ENCODE assay signal across 16 mouse cellular contexts in the genomic region with DNA sequence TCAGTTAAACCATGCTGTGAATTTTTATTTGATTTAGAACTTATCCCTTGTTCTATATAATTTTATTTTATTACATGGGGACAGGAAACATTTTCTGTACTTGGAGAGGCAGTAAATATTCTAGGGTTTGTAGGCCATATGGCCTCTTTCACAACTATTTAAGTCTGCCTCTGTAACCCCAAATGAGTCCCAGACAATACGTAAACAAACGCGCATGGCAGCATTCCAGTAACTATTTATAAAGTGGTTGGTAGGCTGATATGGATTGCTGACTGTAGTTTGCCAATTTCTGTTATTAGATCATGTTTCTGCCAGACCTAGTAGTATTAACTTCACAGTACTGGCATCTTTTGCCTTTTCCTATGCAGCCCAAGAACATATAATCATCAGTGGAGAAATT.
A peak's percentile ranks its signal among the peaks of the same experiment; 100 is the strongest.
DNase-seq lines count a peak whose midpoint lies in the region; ATAC-seq and TF ChIP-seq lines count a peak whose summit lies in the region.
"Had no signal": no experiment of that assay in that cellular context is flagged by ENCODE, and none has a peak within 500 bp of the region (broad histone marks: within the 10 kb centered on the region; RNA-seq: fewer than 3 reads in every experiment).

No protein-coding gene starts in this region.

- peak; percentile 58 for ATAC-seq in forebrain, embryonic 16.5 days
- ATAC-seq in forebrain, embryonic 12.5 days (ENCODE audit: low FRiP score) = no peak
- ATAC-seq in kidney, postnatal 0 days (replicated peaks; ENCODE audit: low FRiP score, low read depth) = no peak
- no peak for ATAC-seq in midbrain, embryonic 11.5 days (ENCODE audit: low FRiP score)
- ATAC-seq: intestine, postnatal 0 days; liver, postnatal 0 days had no signal

- no peak overlapping the region for H3K27ac ChIP-seq in forebrain, embryonic 16.5 days (ENCODE audit: low read length)
- H3K27ac ChIP-seq in forebrain, embryonic 12.5 days = no peak overlapping the region
- no peak overlapping the region for H3K27ac ChIP-seq in kidney, postnatal 0 days
- no peak overlapping the region for H3K27ac ChIP-seq in midbrain, embryonic 11.5 days (ENCODE audit: low read depth, low read length)
- H3K27ac ChIP-seq: hindbrain, embryonic 15.5 days; neural tube, embryonic 12.5 days had no signal

- TF ChIP-seq CTCF in kidney, postnatal 0 days (IDR thresholded peaks at IDR 0.05; ENCODE audit: low read depth) = no peak

- H3K9ac ChIP-seq in forebrain, embryonic 16.5 days (replicated peaks; ENCODE audit: low read depth, low read length) = no peak overlapping the region
- no peak overlapping the region for H3K9ac ChIP-seq in forebrain, embryonic 12.5 days
- H3K9ac ChIP-seq in kidney, postnatal 0 days (ENCODE audit: low read depth, low read length) = no peak overlapping the region
- no peak overlapping the region for H3K9ac ChIP-seq in midbrain, embryonic 11.5 days (ENCODE audit: low read length)
- H3K9ac ChIP-seq: hindbrain, embryonic 15.5 days; liver, postnatal 0 days; neural tube, embryonic 12.5 days had no signal

- no peak overlapping the region for H3K4me2 ChIP-seq in forebrain, embryonic 16.5 days (ENCODE audit: low read length)
- no peak overlapping the region for H3K4me2 ChIP-seq in forebrain, embryonic 12.5 days
- no peak overlapping the region for H3K4me2 ChIP-seq in kidney, postnatal 0 days (ENCODE audit: low read length)
- H3K4me2 ChIP-seq in midbrain, embryonic 11.5 days = no peak overlapping the region
- H3K4me2 ChIP-seq: hindbrain, embryonic 15.5 days; neural tube, embryonic 12.5 days had no signal

- H3K4me3 ChIP-seq in forebrain, embryonic 16.5 days (replicated peaks; ENCODE audit: low read length) = no peak overlapping the region
- H3K4me3 ChIP-seq in forebrain, embryonic 12.5 days (replicated peaks) = no peak overlapping the region
- H3K4me3 ChIP-seq in kidney, postnatal 0 days (replicated peaks; ENCODE audit: low read depth, low read length) = no peak overlapping the region
- no peak overlapping the region for H3K4me3 ChIP-seq in midbrain, embryonic 11.5 days (ENCODE audit: low read depth, low read length)
- H3K4me3 ChIP-seq: hindbrain, embryonic 15.5 days; neural tube, embryonic 12.5 days had no signal

- no peaks in the 10 kb centered on the region for H3K9me3 ChIP-seq in forebrain, embryonic 16.5 days (ENCODE audit: control insufficient read depth, low read length)
- H3K9me3 ChIP-seq in forebrain, embryonic 12.5 days = no peaks in the 10 kb centered on the region
- H3K9me3 ChIP-seq in kidney, postnatal 0 days (replicated peaks; ENCODE audit: low read length) = no peaks in the 10 kb centered on the region
- no peaks in the 10 kb centered on the region for H3K9me3 ChIP-seq in midbrain, embryonic 11.5 days (ENCODE audit: control insufficient read depth, low read length)
- H3K9me3 ChIP-seq: hindbrain, embryonic 15.5 days; neural tube, embryonic 12.5 days had no signal

- peaks cover 13% of the 10 kb centered on the region for H3K4me1 ChIP-seq in forebrain, embryonic 16.5 days (replicated peaks; ENCODE audit: control insufficient read depth, insufficient read depth, low read length)
- peaks cover 2% of the 10 kb centered on the region; the same call in 1 of the 2 replicates for H3K4me1 ChIP-seq in forebrain, embryonic 12.5 days
- no peaks in the 10 kb centered on the region for H3K4me1 ChIP-seq in kidney, postnatal 0 days (replicated peaks; ENCODE audit: insufficient read depth, low read length)
- H3K4me1 ChIP-seq in midbrain, embryonic 11.5 days (ENCODE audit: control insufficient read depth, insufficient read depth, low read length) = no peaks in the 10 kb centered on the region
- H3K4me1 ChIP-seq: hindbrain, embryonic 15.5 days; neural tube, embryonic 12.5 days had no signal

- H3K36me3 ChIP-seq in forebrain, embryonic 16.5 days (ENCODE audit: control insufficient read depth, insufficient read depth) = no peaks in the 10 kb centered on the region
- H3K36me3 ChIP-seq in forebrain, embryonic 12.5 days (replicated peaks) = no peaks in the 10 kb centered on the region
- H3K36me3 ChIP-seq in kidney, postnatal 0 days (ENCODE audit: insufficient read depth, low read length) = no peaks in the 10 kb centered on the region
- H3K36me3 ChIP-seq in midbrain, embryonic 11.5 days (ENCODE audit: control insufficient read depth, insufficient read depth, low read length) = no peaks in the 10 kb centered on the region
- H3K36me3 ChIP-seq: hindbrain, embryonic 15.5 days; neural tube, embryonic 12.5 days had no signal

- no peaks in the 10 kb centered on the region for H3K27me3 ChIP-seq in forebrain, embryonic 16.5 days (replicated peaks; ENCODE audit: control insufficient read depth, insufficient read depth, low read length)
- H3K27me3 ChIP-seq in forebrain, embryonic 12.5 days = peaks cover 4% of the 10 kb centered on the region; the same call in 1 of the 2 replicates
- H3K27me3 ChIP-seq in kidney, postnatal 0 days (ENCODE audit: insufficient read depth, low read length) = no peaks in the 10 kb centered on the region
- no peaks in the 10 kb centered on the region for H3K27me3 ChIP-seq in midbrain, embryonic 11.5 days (ENCODE audit: control insufficient read depth, insufficient read depth, low read length)
- H3K27me3 ChIP-seq: hindbrain, embryonic 15.5 days; neural tube, embryonic 12.5 days had no signal

- intact Hi-C loops in heart, postnatal 10 days (cut with DNase I) = loop anchor here (5.0 kb wide), 2 partner anchors 97 to 113 kb away; a partner anchor contains a TSS

- peak; percentile 81 for DNase-seq in kidney, postnatal 0 days (ENCODE audit: low spot score)
- no peak for DNase-seq in kidney, adult 9 months
- DNase-seq in brain, adult 2 months (ENCODE audit: low read depth, low spot score) = peak; percentile 24
- DNase-seq in heart, postnatal 10 days = peak; percentile 56 to 66
- no peak for DNase-seq in right cerebral cortex, adult 2 months (ENCODE audit: low spot score in 2 of 2)
- DNase-seq in midbrain, embryonic 11.5 days (ENCODE audit: low spot score, missing footprints) = no peak
- DNase-seq: adrenal gland, postnatal 36 days; gastrocnemius, postnatal 36 days; liver; liver, postnatal 0 days; thymus, postnatal 4 days had no signal

- WGBS in forebrain, embryonic 16.5 days = 38% methylated on average over 3 of the region's 3 CpGs
- WGBS in forebrain, embryonic 12.5 days = 78% methylated on average over 3 of the region's 3 CpGs
- WGBS in kidney, postnatal 0 days = 58% methylated on average over 3 of the region's 3 CpGs
- 85% methylated on average over 3 of the region's 3 CpGs for WGBS in midbrain, embryonic 11.5 days

Comparison
In these comparisons a context has a peak if more than half of its experiments do, and no peak if none do; other contexts are left out.
1. DNase-seq: peak in kidney, postnatal 0 days (single experiment), brain, adult 2 months (single experiment) and heart, postnatal 10 days (2 of 2); none in kidney, adult 9 months (single experiment), right cerebral cortex, adult 2 months (0 of 2) and midbrain, embryonic 11.5 days (single experiment).